Comparison of ENCODE assay signal across 8 mouse cellular contexts in genomic region chr8:87961108-87961507, GRCm38 (mm10). TPM values are rescaled to one million over a fixed set of nuclear protein-coding genes. Genes with fewer than 3 reads are reported as not detected.
DNase-seq lines count a peak whose midpoint lies in the region; ATAC-seq and TF ChIP-seq lines count a peak whose summit lies in the region.

No protein-coding gene starts in this region.

- H3K4me3 ChIP-seq in layer of hippocampus, adult 2 months = peak overlapping the region; percentile 78
- peak overlapping the region; percentile 87 for H3K4me3 ChIP-seq in forebrain, embryonic 15.5 days
- peak overlapping the region; percentile 89 for H3K4me3 ChIP-seq in hindbrain, embryonic 15.5 days
- no peak overlapping the region for H3K4me3 ChIP-seq in liver, adult 2 months (ENCODE audit: insufficient read depth, low read depth, low read length)

- peak overlapping the region; percentile 94 for H3K4me2 ChIP-seq in forebrain, embryonic 15.5 days (replicated peaks)
- H3K4me2 ChIP-seq in hindbrain, embryonic 15.5 days = peak overlapping the region; percentile 92

- no peak for TF ChIP-seq POLR2A in brain, embryonic 14.5 days (IDR thresholded peaks at IDR 0.05; ENCODE audit: borderline replicate concordance, extremely low read depth, insufficient read depth, insufficient read length, poor library complexity, severe bottlenecking)
- TF ChIP-seq POLR2A in liver, adult 2 months (IDR thresholded peaks at IDR 0.05; ENCODE audit: extremely low read depth, insufficient read depth, low read length) = no peak

- no peak overlapping the region for H3K27ac ChIP-seq in layer of hippocampus, adult 2 months
- no peak overlapping the region for H3K27ac ChIP-seq in forebrain, embryonic 15.5 days (replicated peaks)
- 0 out of 2 replicates have a peak overlapping the region, but pooled peaks have one; percentile 96 for H3K27ac ChIP-seq in hindbrain, embryonic 15.5 days (replicated peaks)
- H3K27ac ChIP-seq in liver, adult 2 months (replicated peaks; ENCODE audit: insufficient read depth, low read depth, low read length) = no peak overlapping the region

- no peak for ATAC-seq in forebrain, embryonic 15.5 days (replicated peaks)
- ATAC-seq in hindbrain, embryonic 15.5 days (ENCODE audit: low FRiP score, low read depth) = no peak
- ATAC-seq in activated CD4-positive, CD25-positive, alpha-beta regulatory T cell, adult 4 months = no peak

- DNase-seq in layer of hippocampus, adult 2 months (ENCODE audit: low spot score in 2 of 2) = peak in 1 of 2 experiments; percentile 46
- no peak for DNase-seq in layer of hippocampus, adult 9-11 months
- no peak for DNase-seq in brain, embryonic 14.5 days (ENCODE audit: low read depth)
- peak; percentile 45 for DNase-seq in liver, adult 2 months (ENCODE audit: extremely low read depth, low read depth, low spot score)
- peak; percentile 3 for DNase-seq in naive thymus-derived CD4-positive, alpha-beta T cell, adult 2 months (ENCODE audit: low read depth)

- WGBS in forebrain, embryonic 15.5 days = 2% methylated on average over 20 of the region's 20 CpGs
- 1% methylated on average over 20 of the region's 20 CpGs for WGBS in hindbrain, embryonic 15.5 days
- 1% methylated on average over 20 of the region's 20 CpGs for WGBS in liver, adult 2 months

- no peaks in the 10 kb centered on the region; the same call in 1 of the 2 replicates for H3K27me3 ChIP-seq in forebrain, embryonic 15.5 days
- no peaks in the 10 kb centered on the region for H3K27me3 ChIP-seq in hindbrain, embryonic 15.5 days
- H3K27me3 ChIP-seq in liver, adult 2 months (ENCODE audit: control insufficient read depth, insufficient read depth, low read length) = peaks cover 19% of the 10 kb centered on the region

- H3K79me2 ChIP-seq in liver, adult 2 months (ENCODE audit: control insufficient read depth, insufficient read depth, low read length) = no peaks in the 10 kb centered on the region

- peaks cover 48% of the 10 kb centered on the region for H3K4me1 ChIP-seq in forebrain, embryonic 15.5 days
- H3K4me1 ChIP-seq in hindbrain, embryonic 15.5 days (replicated peaks) = peaks cover 55% of the 10 kb centered on the region
- no peaks in the 10 kb centered on the region for H3K4me1 ChIP-seq in liver, adult 2 months (ENCODE audit: control insufficient read depth, insufficient read depth, low read length)

- TF ChIP-seq CTCF in layer of hippocampus, adult 2 months (conservative IDR thresholded peaks at IDR 0.05) = peak; percentile 77
- TF ChIP-seq CTCF in brain, embryonic 14.5 days (IDR thresholded peaks at IDR 0.05; ENCODE audit: borderline replicate concordance, extremely low read depth, insufficient read depth, insufficient read length) = peak; percentile 65
- TF ChIP-seq CTCF in liver, adult 2 months (IDR thresholded peaks at IDR 0.05; ENCODE audit: low read depth, low read length) = peak; percentile 74

- no peaks in the 10 kb centered on the region for H3K36me3 ChIP-seq in forebrain, embryonic 15.5 days
- H3K36me3 ChIP-seq in hindbrain, embryonic 15.5 days = no peaks in the 10 kb centered on the region
- no peaks in the 10 kb centered on the region for H3K36me3 ChIP-seq in liver, adult 2 months (ENCODE audit: control insufficient read depth, insufficient read depth, low read length)

- H3K9ac ChIP-seq in forebrain, embryonic 15.5 days (replicated peaks) = peak overlapping the region; percentile 89
- 0 out of 2 replicates have a peak overlapping the region, but pooled peaks have one; percentile 30 for H3K9ac ChIP-seq in hindbrain, embryonic 15.5 days
- no peak overlapping the region for H3K9ac ChIP-seq in liver, adult 2 months (ENCODE audit: low read depth, low read length)

- H3K9me3 ChIP-seq in forebrain, embryonic 15.5 days = no peaks in the 10 kb centered on the region
- H3K9me3 ChIP-seq in hindbrain, embryonic 15.5 days = no peaks in the 10 kb centered on the region

RNA-seq across cellular contexts. Expression of gene Zfp423, which starts 1.7 kb away (rescaled TPM):
- 10 to 100 TPM; 24.0 to 26.6 TPM for total RNA-seq in layer of hippocampus, adult 2 months (2021)
- polyA plus RNA-seq in brain, embryonic 14.5 days (2012; rRNA removed) = 58.6 and 113 TPM in 2 replicates
- 17.7 and 19.6 TPM in 2 replicates for polyA plus RNA-seq in forebrain, embryonic 15.5 days (2015; fragmentation: Nextera tagmentation; extraction: Ambion mirVana)
- polyA plus RNA-seq in hindbrain, embryonic 15.5 days (2015; fragmentation: Nextera tagmentation; extraction: Ambion mirVana) = 28.6 and 33.4 TPM in 2 replicates
- total RNA-seq in liver, adult 2 months (2014; rRNA removed) = 0.18 and 0.20 TPM in 2 replicates
- 0.31 and 0.88 TPM in 2 replicates for polyA plus RNA-seq in liver, adult 2 months (2012; rRNA removed)
- polyA plus RNA-seq in activated CD4-positive, CD25-positive, alpha-beta regulatory T cell, adult 4 months (2017; shearing (Covaris generic)) = not detected

Comparison
In these comparisons a context has a peak if more than half of its experiments do, and no peak if none do; other contexts are left out.
1. DNase-seq: peak in liver, adult 2 months (single experiment) and naive thymus-derived CD4-positive, alpha-beta T cell, adult 2 months (single experiment); none in layer of hippocampus, adult 9-11 months (single experiment) and brain, embryonic 14.5 days (single experiment).
2. Peak in every context shown above with its lines, with median percentiles within 50 percentile points of each other: CTCF ChIP-seq.